Mouse (Mus musculus) cerebellum, postnatal 14 days (tissue): ENCODE results near the gene Caskin2.
"Not testable (repeated sequence)": the region's sequence is repeated elsewhere in the genome, so short reads cannot be mapped to it uniquely, and the experiment has no call there.

Experiments used
- DNase-seq, 2 experiments: peaks; one replicate each; pipeline ENCODE4 v3.0.0; 2021; ENCODE audit warnings: mixed read lengths in 2 of 2

The Caskin2 gene

DNA sequence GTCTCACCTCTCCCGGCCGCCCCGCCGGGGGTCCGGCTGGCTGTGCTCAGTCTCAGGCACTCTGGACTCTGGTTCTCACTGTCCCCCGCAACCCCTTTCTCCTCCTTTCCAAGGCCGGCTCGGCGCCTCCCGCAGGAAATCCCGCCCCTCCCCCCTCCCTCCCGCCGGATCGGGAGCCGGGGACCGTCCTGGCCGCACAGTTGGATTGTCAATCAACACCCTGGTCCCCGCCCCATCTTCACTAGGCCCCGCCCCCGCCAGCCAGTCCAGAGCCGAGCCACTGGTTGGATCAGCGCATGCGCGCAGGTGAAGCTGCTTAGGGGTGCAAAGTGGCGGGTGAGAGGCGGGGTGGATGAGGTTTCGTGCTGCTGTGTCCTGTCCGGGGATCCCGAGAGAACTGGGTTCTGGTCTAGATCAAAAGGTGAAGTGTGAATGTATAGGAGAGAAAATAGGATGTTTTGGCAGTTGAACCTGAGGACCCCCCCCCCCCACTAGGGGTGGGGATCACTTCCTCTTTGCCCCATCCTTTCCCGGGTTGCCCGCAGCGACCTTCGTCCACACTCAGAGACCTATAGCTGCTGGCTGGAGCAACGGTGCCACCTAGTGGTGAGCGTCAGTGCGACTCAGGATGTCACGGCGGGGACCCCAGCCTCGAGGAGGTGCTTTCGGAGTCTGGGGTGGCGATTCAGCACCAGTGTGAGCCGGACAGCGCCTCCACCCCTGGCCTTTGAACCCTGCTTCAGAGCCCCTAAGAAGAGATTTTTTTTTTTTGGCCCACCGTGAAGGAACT is at the start of gene Caskin2:
TSS of gene Caskin2 (minus strand) at position 133 of the 790 bp plus-strand sequence.
- peak; percentile 96 for DNase-seq

DNA sequence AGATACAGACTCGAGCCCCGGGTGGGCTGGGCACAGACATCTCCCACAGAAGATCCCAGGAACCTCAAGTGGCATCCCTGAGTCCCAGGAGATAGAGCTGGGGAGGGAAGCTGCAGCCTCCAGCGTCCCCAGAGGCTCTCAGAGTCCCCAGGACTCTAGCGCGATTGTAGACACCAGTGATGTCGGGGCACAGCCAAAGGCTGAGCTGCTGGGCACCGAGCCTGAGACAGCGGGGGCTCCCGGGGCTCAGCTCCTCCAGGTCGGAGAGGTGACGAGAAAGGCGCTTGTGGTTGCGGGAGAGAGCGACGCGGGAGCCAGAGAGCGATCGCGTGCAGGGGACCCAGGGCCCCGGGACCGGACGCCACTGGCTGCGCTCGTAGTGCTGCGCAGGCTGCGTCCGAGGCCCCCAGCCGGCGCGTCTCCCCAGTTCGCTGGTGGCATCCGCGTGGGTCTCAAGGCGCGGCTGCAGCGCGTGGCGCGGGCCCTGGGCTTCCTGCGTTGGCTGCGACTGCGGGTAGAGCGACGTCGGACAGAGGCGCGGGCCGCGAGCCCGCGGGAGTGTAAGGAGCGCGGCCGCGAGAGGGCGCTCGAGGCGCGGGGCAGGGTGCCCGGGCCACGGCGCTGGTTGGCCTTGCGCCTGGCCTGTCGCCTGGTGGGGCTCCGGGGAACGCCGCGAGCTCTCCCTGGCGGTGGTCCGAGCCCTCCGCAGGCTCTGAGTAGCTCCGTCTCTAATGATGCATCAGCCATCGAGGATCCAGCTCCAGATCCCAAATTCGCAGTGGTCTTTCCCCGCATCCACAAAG is 45.9 kb upstream of the Caskin2 start:
- DNase-seq = peak; percentile 86 to 88

DNA sequence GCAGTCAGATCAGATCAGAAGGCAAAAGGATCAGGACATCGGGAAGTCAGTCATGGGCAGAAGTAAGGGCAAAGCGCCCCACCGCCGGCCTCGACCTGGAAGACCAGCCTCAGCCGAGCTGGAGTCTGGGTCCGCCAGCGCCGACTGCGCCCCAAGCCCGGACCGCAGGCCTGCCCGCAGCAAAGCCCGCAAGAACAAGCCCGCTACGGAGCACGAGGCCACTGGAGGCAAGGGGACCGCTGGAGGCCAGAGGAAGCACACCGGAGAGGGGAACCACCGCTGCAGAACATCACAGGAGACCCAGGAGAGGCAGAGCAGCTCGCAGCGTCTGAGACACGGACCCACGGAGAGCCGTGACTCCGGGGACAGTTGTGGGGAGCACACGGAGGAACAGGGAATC is 44.9 kb upstream of the Caskin2 start, which contains the start of gene Myo15b:
TSS of gene Myo15b (plus strand) at position 53 of the 400 bp plus-strand sequence.
- no peak for DNase-seq

DNA sequence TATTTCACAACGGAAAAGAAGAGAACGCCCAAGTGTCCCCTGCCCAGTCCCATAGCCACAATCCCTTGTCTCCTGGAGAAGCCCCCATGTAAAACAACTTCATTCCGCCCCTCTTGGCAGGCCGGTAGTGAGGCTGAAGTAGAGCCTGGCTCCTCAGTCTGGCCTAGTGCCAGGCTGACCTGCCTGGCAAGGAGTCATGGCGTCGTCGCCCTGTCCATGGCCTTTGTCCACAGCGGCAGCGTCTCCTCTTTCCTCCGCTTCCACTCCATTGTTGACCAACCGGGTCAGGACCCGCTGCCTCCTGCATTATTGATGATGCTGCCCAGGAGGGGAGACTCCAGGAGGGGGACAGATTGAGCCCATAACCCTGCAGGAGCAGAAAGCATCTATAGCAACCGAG is 44.5 kb upstream of the Caskin2 start:
- peak; percentile 43 to 51 for DNase-seq

DNA sequence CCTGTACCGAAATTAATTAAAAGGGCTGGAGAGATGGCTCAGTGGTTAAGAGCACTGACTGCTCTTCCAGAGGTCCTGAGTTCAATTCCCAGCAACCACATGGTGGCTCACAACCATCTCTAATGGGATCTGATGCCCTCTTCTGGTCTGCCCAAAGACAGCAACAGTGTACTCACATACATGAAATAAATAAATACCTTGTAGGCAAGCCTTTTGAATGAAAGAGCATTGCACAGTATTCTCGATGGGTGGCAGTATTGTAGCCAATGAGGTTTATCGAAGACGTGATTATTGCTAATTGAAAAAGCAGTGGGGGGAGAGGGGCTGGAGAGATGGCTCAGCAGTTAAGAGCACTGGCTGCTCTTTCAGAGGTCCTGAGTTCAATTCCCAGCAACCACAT is 43.7 kb upstream of the Caskin2 start:
- not testable (repeated sequence) for DNase-seq

DNA sequence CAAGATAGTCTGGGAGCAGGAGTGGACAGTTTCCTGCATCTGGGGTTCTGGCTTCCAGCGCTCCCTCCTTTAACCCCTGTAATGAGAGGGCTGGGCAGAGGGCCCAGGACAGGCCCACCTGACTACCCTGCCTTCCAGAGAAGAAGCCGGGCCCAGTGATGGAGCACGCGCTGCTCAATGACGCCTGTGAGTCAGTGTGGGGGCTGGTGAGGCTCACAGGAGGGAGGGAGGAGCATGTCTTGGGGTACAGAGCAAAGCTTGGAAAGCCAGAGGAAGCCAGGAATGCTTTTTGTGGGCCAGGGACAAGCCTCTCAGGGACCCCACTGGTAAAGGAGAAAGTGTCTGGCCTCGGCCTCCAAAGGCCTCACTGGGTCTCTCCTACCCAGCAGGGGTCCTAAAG is 41.2 kb upstream of the Caskin2 start:
- no peak for DNase-seq

DNA sequence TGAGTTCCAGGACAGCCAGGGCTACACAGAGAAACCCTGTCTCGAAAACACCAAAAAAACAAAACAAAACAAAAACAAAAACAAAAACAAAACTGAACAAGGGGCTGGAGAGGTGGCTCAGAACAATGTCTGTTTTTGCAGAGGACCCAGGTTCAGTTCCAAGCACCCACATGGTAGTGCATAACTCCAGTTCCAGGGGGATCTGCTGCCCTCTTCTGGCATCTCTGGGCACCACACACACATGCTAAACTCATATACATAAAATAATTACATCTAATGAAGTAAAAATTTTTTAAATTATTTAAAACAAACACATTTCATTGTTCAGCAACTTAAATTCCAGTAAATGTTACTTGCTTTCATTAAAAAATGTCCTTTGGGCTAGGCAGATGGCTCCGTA is 32.4 kb upstream of the Caskin2 start:
- DNase-seq = no peak

DNA sequence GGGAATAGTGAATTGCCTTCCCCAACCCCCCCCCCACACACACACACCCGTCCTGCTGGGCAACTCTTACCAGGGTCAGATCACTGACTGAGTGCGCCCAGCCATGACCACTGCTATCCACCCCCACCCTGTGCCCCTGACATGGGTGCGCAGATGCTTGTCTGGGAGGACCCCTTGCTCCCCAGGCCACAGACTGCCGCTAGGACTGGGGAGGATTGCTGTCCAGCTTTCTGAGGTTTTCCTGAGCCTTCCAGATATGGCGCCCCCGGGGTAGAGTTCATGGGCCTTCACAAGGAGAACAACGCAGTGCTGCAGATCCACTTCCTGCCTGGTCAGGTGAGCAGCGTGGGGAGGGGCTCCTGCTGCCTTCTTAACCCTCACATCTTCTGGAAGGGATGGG is 30.8 kb upstream of the Caskin2 start:
- no peak for DNase-seq

DNA sequence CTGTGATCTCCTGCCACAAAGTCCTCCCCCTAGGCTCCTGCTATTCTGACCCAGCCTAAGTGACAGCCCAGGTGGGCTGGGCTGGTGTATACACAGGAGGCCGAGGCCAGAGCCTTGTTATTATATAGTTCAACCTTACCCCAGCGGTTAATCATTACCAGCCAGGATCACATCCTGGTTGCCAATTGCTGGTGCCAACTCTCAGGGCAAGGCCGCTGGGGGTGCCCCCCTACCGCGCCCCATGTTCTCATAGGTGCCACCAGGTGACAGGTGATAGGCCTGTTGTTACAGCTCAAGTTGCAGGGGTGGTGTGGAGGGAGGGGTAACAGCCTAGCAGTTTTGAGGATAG is 30.4 kb upstream of the Caskin2 start:
- no peak for DNase-seq

DNA sequence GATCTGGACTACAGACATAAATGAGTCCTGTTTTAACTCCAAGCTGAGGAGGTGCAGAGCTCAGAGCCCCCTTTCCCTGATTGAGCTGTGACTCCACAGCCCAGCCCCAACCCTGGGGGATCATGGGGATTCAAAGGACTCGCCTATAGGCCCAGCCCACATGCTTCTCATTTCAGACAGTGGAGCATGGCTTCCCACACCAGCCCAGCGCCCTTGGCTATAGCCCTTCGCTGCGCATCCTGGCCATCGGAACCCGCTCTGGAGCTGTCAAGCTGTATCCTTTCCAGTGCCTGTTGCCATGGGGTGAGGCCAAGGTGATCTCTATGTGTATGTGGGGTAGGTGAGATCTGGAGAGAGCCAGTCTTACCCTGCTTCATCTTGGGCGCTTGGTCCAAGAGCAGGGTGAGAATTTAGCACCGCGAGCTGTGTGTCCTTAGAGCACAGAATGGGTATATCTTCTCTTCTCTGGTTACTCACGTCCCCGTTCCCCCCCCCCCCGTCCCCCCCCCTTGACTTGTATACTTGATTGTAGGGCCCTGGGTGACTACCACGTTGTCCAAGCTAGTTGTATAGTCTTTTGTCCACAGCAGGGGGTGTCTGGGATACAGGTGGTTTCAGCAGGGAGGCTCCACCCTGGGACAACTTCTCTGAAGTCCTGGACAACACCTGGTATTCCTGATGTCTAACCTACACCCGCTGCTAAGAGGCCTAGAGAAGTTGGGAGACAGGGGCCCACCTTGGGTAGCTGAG is 29.9 kb upstream of the Caskin2 start:
- DNase-seq = no peak

DNA sequence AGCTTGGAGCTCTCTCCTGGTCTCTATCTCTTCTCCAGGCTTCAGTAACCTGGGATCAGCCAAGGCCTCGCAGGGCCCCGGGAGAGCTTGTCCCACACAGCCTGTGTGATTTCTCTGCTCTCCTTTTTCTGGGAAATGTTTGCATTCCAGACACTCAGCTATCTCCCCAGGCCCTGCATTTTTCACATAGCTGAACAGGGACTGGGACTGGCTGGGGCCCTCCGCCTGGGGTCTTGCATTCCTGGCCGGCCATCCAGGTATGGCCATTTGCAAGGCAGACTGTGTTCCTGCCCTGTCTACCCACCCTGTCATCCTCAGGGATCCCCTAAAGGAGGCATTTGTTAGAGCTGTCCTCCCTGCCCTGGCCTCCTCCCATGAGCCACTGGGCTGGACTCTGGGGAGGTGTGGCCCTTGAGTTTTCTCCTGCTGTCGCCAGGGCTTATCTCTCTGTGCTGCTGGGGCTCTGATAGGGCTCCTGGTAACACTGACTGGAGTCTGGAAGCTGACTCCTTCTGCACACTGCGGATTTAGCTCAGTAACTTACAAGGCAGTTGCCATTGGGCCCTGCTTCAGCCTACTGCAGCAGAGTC is 28.6 kb upstream of the Caskin2 start:
- no peak for DNase-seq

DNA sequence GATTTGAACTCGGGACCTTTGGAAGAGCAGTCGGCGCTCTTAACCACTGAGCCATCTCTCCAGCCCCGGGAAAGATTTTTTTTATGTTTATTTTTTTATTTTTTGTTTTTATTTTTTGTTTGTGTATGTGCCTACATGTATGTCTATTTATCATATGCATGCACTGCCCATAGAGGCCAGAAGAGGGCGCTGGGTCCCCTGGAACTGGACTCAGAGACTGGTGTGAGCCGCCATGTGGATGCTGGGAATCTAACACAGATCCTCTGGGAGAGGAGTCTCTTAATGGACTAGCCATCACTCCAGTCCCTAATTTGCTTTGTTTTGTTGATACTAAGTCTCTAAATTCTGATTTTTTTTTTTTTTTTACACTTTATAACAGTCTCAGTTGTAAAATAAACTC is 27.6 kb upstream of the Caskin2 start:
- DNase-seq = no peak

DNA sequence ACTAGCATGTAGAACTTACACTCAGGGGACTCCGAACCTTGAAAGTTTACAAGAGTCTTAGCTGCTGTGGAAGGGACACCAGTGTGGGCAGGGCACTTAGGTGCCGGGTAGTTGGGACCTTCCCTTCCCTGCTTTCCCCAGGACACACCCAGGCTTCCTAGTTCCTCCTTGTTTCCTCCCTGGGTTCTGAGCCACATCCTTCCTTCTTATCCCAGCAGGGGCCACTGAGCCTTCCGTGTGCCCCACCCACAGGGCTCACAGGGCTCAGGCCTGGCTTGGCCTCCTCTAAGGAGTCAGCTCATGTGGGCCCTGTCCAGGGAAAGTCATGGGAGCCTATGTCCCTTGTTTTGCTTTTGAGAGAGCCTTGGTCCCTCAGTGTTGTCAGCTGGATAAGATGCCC is 26.3 kb upstream of the Caskin2 start:
- no peak for DNase-seq

DNA sequence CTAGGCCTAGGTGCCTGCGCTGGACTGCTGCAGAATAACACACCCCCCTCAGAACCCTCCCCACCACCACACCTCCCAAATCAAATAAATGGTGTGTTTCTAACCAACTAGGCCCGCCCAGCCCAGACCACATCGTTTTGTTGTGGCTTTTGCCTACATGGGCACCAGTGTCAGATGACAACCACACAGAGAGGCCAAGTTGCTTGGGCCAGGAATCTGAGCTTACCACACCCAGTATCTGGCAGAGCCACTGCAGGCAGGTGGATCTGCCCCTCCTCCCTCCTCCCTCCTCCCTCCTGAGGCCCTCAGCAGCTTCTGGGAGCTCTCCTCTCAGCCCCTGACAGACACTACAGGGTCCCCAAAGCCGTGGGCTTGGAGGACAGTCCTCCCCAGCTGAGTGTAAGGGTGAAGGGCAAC is 25.5 kb upstream of the Caskin2 start:
- no peak for DNase-seq

DNA sequence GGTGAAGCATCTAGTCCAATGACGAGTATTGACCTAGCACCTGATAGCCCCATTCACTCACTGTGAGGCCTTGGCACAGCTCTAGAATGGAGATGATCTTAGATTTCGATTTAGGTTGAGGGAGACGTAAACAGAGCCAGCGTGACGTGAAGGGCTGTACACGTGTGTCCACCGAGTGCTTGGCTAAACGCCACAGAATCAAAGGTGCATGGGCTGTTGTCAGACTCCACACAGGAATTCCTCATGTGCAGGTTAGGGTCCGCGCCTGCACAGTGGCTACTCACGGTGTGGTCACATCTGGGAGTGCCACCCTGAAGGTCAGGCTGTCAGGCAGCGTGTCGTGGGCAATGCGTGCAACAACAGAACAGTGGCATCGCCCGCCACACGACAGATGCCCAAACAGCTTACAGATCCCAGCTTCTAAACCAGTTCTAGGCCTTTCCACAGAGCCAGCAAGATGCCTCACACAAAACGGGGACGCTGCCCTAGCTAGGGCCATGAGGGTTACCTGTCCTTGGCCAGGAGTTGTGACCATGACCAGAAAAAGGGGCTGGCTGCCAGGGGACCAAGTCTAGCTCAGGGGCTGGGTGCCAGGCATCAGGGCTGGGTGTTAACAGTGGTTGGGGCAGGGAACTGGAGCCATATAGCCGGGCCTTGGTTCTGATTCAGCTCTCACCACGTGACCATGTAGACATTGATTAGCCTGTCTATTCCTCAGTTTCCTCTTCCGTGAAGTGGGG is 24.3 kb upstream of the Caskin2 start:
- DNase-seq = no peak

DNA sequence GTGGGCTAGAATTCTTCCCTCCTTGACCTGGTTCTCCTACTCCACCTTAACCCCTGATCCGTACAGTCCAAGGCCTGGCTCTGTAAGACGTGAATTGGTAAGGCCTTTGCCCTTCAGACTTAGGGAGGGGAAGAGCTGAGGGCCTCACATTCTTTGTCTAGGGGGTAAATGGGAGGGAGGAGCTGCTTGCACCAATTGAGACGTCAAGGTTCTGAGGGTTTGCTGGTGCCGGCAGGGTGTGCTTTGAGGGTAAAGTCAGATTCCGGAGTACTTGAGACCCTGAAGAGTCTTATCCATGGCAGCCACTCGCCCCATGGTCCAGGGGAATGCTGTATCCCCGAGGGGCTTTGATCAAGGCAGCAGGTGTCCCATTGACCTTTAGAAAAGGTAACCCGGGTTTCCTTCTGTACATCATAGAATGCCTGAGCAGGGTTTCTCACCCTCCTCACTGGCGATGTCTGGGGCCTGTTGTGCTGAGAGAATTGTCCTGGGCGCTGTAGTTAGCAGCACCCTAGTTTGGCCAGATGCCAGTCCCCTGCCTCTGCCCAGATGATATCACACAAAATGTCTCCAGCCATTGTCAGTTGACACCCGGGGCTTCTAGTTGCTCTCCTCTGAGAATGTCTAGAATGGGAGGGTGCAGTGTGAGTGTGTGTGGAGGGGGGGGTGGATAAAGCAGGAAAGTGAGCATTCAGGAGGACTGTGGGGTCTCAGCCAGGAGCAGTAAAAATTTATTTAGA is 23.4 kb upstream of the Caskin2 start:
- DNase-seq = no peak

DNA sequence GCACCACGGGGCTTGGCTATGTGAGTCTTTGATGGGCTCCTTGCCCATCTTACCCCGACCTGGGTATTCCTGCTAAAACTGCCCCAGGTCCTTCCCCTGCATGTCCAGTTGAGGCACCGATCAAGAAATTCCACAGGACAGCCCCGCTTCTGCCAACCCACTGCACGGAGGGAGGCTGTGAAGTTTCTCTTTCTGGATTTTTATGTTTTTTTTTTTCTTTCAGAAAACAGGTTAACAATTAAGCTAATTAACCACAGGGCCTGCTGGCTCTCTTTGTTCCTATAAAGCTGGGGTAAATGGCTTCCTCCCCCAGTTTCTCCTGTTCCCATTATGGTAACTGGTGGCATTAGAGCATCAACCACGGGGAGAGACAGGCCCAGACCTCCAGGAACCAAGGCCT is 20.6 kb upstream of the Caskin2 start:
- no peak for DNase-seq

DNA sequence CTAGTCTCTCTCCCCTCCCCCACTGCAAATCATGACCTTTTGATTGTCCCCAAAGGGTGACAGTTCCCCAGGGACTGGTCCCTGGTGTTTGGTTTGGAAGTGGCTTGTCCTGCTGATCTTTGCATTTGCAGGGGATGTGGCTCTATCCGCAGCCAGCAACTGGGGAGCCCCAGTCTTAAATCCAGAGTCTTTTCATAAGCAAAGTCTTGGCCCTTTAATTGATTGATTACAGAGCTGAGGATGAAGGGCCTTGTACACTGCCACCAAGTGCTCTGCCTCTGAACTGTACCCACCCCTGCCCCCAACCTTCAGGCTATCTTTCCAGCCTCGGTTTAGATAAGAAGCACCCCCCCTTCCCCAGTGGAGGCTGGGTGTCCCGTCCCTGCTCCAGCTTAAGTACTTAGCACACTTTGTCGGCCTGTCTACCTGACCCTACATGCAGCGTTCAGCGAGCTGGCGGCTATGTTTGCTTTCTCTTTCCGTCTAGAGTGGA is 19.6 kb upstream of the Caskin2 start:
- no peak for DNase-seq

DNA sequence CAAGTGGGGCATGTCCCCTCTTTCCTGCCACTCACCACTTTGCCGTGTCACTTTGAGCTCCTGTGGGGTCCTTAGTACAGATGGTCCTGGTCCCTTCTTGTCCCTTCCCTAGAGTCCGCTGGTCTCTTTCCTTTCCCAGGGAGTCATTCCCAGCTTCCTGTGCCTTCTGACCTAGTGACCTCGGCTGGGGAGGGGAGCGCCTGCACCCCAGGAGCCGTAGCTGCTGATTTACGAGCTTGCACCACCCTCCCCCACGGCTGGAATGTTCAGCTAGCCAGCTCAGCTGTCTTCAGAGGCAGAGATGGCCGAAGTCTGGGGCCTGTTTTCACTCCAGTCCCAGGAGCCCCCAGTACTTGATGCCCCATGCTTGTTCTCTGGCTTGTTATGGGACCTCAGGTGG is 19.1 kb upstream of the Caskin2 start:
- no peak for DNase-seq

DNA sequence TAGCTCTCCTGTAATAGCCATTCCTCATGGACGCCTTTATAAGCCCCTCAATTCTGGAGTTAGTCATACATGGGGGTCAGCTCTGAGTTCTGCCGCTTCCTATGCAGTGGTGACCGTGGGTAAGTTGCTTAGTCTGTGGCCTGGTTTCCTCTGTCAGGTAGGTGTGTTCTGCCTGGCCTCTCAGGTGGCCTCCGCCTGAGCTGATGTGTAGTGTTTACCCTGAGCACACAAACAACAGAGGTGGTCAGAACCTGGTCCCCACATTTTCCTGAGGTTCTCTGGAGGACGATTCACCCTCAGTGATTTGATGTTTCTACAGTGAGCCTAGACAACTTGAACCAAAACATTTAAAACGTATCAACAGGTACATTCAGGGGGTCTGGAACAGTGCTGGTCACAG is 18.6 kb upstream of the Caskin2 start:
- no peak for DNase-seq

DNA sequence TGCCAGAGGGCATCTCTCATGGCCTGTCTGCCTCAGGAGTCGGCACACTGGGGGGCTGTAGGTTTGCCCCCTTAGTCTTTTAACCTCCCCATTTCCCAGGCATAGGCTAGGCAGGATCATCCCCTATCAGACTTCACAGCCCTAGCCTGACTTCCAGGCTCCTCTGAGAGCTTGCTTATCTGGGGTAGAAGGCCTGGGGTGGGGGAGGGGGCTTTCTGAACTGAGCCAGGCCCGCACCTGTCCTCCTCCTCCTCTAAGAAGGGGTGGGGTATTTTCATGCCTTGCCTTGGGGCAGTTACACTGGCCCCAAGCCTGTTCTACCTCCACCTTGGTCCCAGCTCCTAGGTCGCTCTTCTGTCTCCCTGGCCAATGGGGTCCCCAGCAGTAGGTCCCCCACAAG is 18.1 kb upstream of the Caskin2 start:
- DNase-seq = no peak
